10 mouse cellular contexts compared by ENCODE assay signal in the genomic region with DNA sequence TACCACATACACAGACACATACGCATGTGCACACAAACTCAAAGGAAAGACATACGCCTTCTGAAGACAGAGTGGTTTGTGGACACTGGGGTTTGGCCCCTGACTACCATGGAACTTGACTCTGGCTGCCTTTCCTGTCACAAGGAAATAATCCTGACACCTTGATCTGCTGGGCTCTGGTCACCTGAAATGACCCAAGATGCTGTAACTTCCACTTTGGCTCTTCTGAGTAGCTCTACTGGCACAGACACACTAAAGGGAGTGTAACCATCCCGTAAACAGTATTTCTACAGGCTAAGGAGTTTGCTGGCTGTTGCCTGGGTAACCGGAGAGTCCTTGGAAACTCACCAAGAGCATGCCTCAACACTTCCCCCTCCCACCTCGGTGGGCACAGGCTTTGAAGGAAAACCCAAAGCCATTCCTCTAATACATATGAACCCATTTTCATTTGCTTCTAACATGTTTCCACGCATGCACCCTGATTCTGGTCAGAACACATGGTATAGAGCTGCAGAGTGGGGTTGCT.
DNase-seq lines count a peak whose midpoint lies in the region; ATAC-seq lines count a peak whose summit lies in the region.
"Had no signal": no experiment of that assay in that cellular context is flagged by ENCODE, and none has a peak within 500 bp of the region (broad histone marks: within the 10 kb centered on the region; RNA-seq: fewer than 3 reads in every experiment).

No protein-coding gene starts in this region.

- no peaks in the 10 kb centered on the region for H3K9me3 ChIP-seq in forebrain, embryonic 15.5 days
- no peaks in the 10 kb centered on the region for H3K9me3 ChIP-seq in forebrain, embryonic 11.5 days (ENCODE audit: control insufficient read depth, low read length)
- no peaks in the 10 kb centered on the region for H3K9me3 ChIP-seq in limb, embryonic 13.5 days
- H3K9me3 ChIP-seq in limb, embryonic 10.5 days (replicated peaks) = no peaks in the 10 kb centered on the region
- H3K9me3 ChIP-seq: liver, embryonic 13.5 days had no signal

- peaks cover 12% of the 10 kb centered on the region for H3K4me1 ChIP-seq in forebrain, embryonic 15.5 days
- no peaks in the 10 kb centered on the region for H3K4me1 ChIP-seq in forebrain, embryonic 11.5 days (replicated peaks; ENCODE audit: control insufficient read depth, insufficient read depth, low read length)
- H3K4me1 ChIP-seq in limb, embryonic 13.5 days = peaks cover 9% of the 10 kb centered on the region
- no peaks in the 10 kb centered on the region for H3K4me1 ChIP-seq in limb, embryonic 10.5 days
- H3K4me1 ChIP-seq: liver, embryonic 13.5 days had no signal

- no peak overlapping the region for H3K4me2 ChIP-seq in forebrain, embryonic 15.5 days (replicated peaks)
- no peak overlapping the region for H3K4me2 ChIP-seq in forebrain, embryonic 11.5 days (ENCODE audit: low read depth, low read length, severe bottlenecking)
- H3K4me2 ChIP-seq in limb, embryonic 13.5 days (replicated peaks) = no peak overlapping the region
- H3K4me2 ChIP-seq: liver, embryonic 13.5 days had no signal

- no peaks in the 10 kb centered on the region for H3K36me3 ChIP-seq in forebrain, embryonic 15.5 days
- H3K36me3 ChIP-seq in forebrain, embryonic 11.5 days (ENCODE audit: control insufficient read depth, insufficient read depth, low read length) = no peaks in the 10 kb centered on the region
- no peaks in the 10 kb centered on the region for H3K36me3 ChIP-seq in limb, embryonic 13.5 days
- no peaks in the 10 kb centered on the region for H3K36me3 ChIP-seq in limb, embryonic 10.5 days
- H3K36me3 ChIP-seq: liver, embryonic 13.5 days had no signal

- 0 out of 2 replicates have a peak, but pooled peaks have one; percentile 46 for ATAC-seq in forebrain, embryonic 15.5 days (replicated peaks)
- no peak for ATAC-seq in forebrain, embryonic 11.5 days (replicated peaks; ENCODE audit: low FRiP score)
- peak; percentile 49; the same call in 1 of the 2 replicates for ATAC-seq in limb, embryonic 13.5 days (ENCODE audit: low FRiP score, low read depth)
- ATAC-seq in CD4-positive, CD25-positive, alpha-beta regulatory T cell, adult 4 months = no peak

- no peak overlapping the region for H3K27ac ChIP-seq in forebrain, embryonic 15.5 days (replicated peaks)
- no peak overlapping the region for H3K27ac ChIP-seq in forebrain, embryonic 11.5 days (ENCODE audit: low read depth, low read length)
- H3K27ac ChIP-seq in limb, embryonic 13.5 days = no peak overlapping the region
- no peak overlapping the region for H3K27ac ChIP-seq in limb, embryonic 10.5 days
- H3K27ac ChIP-seq: liver, embryonic 13.5 days had no signal

- 58% methylated on average over 6 of the region's 6 CpGs for WGBS in forebrain, embryonic 15.5 days
- WGBS in forebrain, embryonic 11.5 days = 76% methylated on average over 6 of the region's 6 CpGs
- WGBS in limb, embryonic 13.5 days = 64% methylated on average over 6 of the region's 6 CpGs
- whole genome bisulfite sequencing in limb, embryonic 10.5 days = 80% methylated on average over 6 of the region's 6 CpGs

- H3K27me3 ChIP-seq in forebrain, embryonic 15.5 days = no peaks in the 10 kb centered on the region
- H3K27me3 ChIP-seq in forebrain, embryonic 11.5 days (ENCODE audit: control insufficient read depth, insufficient read depth, low read length) = no peaks in the 10 kb centered on the region
- no peaks in the 10 kb centered on the region for H3K27me3 ChIP-seq in limb, embryonic 13.5 days
- no peaks in the 10 kb centered on the region for H3K27me3 ChIP-seq in limb, embryonic 10.5 days (ENCODE audit: low read depth, poor library complexity, severe bottlenecking)
- H3K27me3 ChIP-seq: liver, embryonic 13.5 days had no signal

- no peak for DNase-seq in forebrain, embryonic 11.5 days (ENCODE audit: low spot score)
- no peak for DNase-seq in limb, embryonic 10.5 days (ENCODE audit: low spot score)
- DNase-seq in adrenal gland, postnatal 36 days = peak; percentile 56 to 59
- peak; percentile 21 for DNase-seq in lung, postnatal 14 days
- DNase-seq in thymus, postnatal 4 days = no peak
- DNase-seq: cerebellum, adult 8-10 months; liver, embryonic 13.5 days had no signal

- H3K4me3 ChIP-seq in forebrain, embryonic 15.5 days = no peak overlapping the region
- no peak overlapping the region for H3K4me3 ChIP-seq in forebrain, embryonic 11.5 days (ENCODE audit: low read depth, low read length)
- no peak overlapping the region for H3K4me3 ChIP-seq in limb, embryonic 13.5 days
- H3K4me3 ChIP-seq in limb, embryonic 10.5 days = no peak overlapping the region
- H3K4me3 ChIP-seq: liver, embryonic 13.5 days had no signal

- no peak overlapping the region for H3K9ac ChIP-seq in forebrain, embryonic 15.5 days (replicated peaks)
- H3K9ac ChIP-seq in forebrain, embryonic 11.5 days (ENCODE audit: low read length) = no peak overlapping the region
- no peak overlapping the region for H3K9ac ChIP-seq in limb, embryonic 13.5 days
- H3K9ac ChIP-seq: liver, embryonic 13.5 days had no signal

Comparison
In these comparisons a context has a peak if more than half of its experiments do, and no peak if none do; other contexts are left out.
1. ATAC-seq: peak in forebrain, embryonic 15.5 days (single experiment) and limb, embryonic 13.5 days (single experiment); none in forebrain, embryonic 11.5 days (single experiment) and CD4-positive, CD25-positive, alpha-beta regulatory T cell, adult 4 months (single experiment).
2. DNase-seq: peak in adrenal gland, postnatal 36 days (2 of 2) and lung, postnatal 14 days (single experiment); none in forebrain, embryonic 11.5 days (single experiment), limb, embryonic 10.5 days (single experiment) and thymus, postnatal 4 days (single experiment).